Mouse (Mus musculus) effector memory CD4-positive, alpha-beta T cell, adult 7 months (primary cell): ENCODE results near the gene Faap100. TPM values are rescaled to one million over a fixed set of nuclear protein-coding genes. Genes with fewer than 3 reads are reported as not detected.

Source experiments
- polyA plus RNA-seq: library from polyadenylated mRNA; unstranded; fragments of 100-300 nt; shearing (Covaris generic); gene quantifications from one replicate; pipeline ENCODE4 v1.2.1, GENCODE M21; 2017

Faap100 gene
- polyA plus RNA-seq, result 24.0 TPM

GRCm38 (mm10) chr11:120378611-120379540 is at the start of gene Faap100:
Gene Faap100, minus strand, starts transcription at chr11:120378764.

GRCm38 (mm10) chr11:120361295-120361694 is 17.3 kb downstream of the Faap100 start, which contains the start of gene Fscn2:
Gene Fscn2, plus strand, starts transcription at chr11:120361534.

GRCm38 (mm10) chr11:120347791-120348683 is 30.5 kb downstream of the Faap100 start, which contains the start of gene Actg1:
Gene Actg1, minus strand, starts transcription at chr11:120348542.

Other genes starting within 250 kb of the Faap100 start
- gene Slc38a10, start 227.4 kb downstream of the Faap100 start, polyA plus RNA-seq, result 121 TPM
- gene Bahcc1, start 145.8 kb downstream of the Faap100 start, polyA plus RNA-seq, result 0.18 TPM
- 2,851 TPM for gene Actg1, start 30.2 kb downstream of the Faap100 start, polyA plus RNA-seq
- 0.22 TPM for gene Fscn2, start 17.2 kb downstream of the Faap100 start, polyA plus RNA-seq
- gene Nploc4, start 58.9 kb upstream of the Faap100 start, polyA plus RNA-seq, result 50.4 TPM
- gene Tspan10, start 63.9 kb upstream of the Faap100 start, polyA plus RNA-seq, result not detected
- 0.60 TPM for gene Pde6g, start 74.7 kb upstream of the Faap100 start, polyA plus RNA-seq
- 3.9 TPM for gene Oxld1, start 79.3 kb upstream of the Faap100 start, polyA plus RNA-seq
- gene Ccdc137, start 79.4 kb upstream of the Faap100 start, polyA plus RNA-seq, result 25.7 TPM
- gene Arl16, start 88.8 kb upstream of the Faap100 start, polyA plus RNA-seq, result 11.9 TPM
- 29.6 TPM for gene Mrpl12, start 105.8 kb upstream of the Faap100 start, polyA plus RNA-seq
- 7.6 TPM for gene Slc25a10, start 113.1 kb upstream of the Faap100 start, polyA plus RNA-seq
- gene Gcgr, start 151.9 kb upstream of the Faap100 start, polyA plus RNA-seq, result not detected
- 59.6 TPM for gene Mcrip1, start 171.0 kb upstream of the Faap100 start, polyA plus RNA-seq
- gene Ppp1r27, start 172.4 kb upstream of the Faap100 start, polyA plus RNA-seq, result not detected
- gene P4hb, start 194.5 kb upstream of the Faap100 start, polyA plus RNA-seq, result 172 TPM
- 768 TPM for gene Arhgdia, start 202.9 kb upstream of the Faap100 start, polyA plus RNA-seq
- 279 TPM for gene Alyref, start 219.6 kb upstream of the Faap100 start, polyA plus RNA-seq
- gene Anapc11, start 219.7 kb upstream of the Faap100 start, polyA plus RNA-seq, result 67.7 TPM
- not detected for gene Npb, start 229.7 kb upstream of the Faap100 start, polyA plus RNA-seq
- 135 TPM for gene Pcyt2, start 239.2 kb upstream of the Faap100 start, polyA plus RNA-seq
- gene Sirt7, start 246.5 kb upstream of the Faap100 start, polyA plus RNA-seq, result 155 TPM